Mouse (Mus musculus): Measurements from ENCODE around the gene Tnfrsf1b. TPM values are rescaled to one million over a fixed set of nuclear protein-coding genes. Genes with fewer than 3 reads are reported as not detected.

Tnfrsf1b gene
- total and polyA plus RNA-seq, 3 experiments: 11.4 to 21.6 (median 14.9) TPM

DNA sequence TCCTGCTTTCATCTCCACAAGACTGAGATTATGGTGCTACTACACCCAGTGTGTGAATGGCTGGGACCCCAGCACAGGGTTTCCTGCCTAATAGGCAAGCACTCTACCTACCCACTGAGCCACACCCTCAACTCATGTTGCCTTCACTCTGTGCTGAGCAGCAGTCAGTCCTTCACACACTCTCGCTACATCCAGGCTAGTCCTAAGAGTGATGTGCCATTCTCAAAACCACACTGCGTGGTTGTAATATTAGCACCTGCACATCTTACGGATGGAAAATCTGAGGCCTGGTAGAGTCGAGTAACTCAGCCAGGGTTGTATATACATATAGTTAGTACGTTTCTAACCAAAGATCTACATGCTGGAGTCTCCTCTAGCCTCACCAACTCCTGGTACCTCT, 28.2 kb upstream of the Tnfrsf1b start:
- in situ Hi-C loops (cut with MboI; ENCODE audit: low pct_ligation_motif_present, low pct_unique_long_range_greater_than_20kb, low sequenced_read_pairs) (loop anchor here (25.0 kb wide), 1 partner anchor 388 kb away; the partner anchor contains the start of gene Dhrs3), dilution Hi-C loops (cut with MboI; ENCODE audit: extremely low pct_ligation_motif_present, extremely low pct_unique_long_range_greater_than_20kb, low sequenced_read_pairs) (no loop called here)
- H3K27ac ChIP-seq (ENCODE audit: insufficient read depth, low read depth): no peak overlapping the region
- TF ChIP-seq EP300 (IDR thresholded peaks at IDR 0.05; ENCODE audit: low read length) (no peak), SIN3A (IDR thresholded peaks at IDR 0.05; ENCODE audit: low read length) (no peak), SMC3 (IDR thresholded peaks at IDR 0.05; ENCODE audit: low read depth, low read length) (no peak), POLR2AphosphoS2 (IDR thresholded peaks at IDR 0.05; ENCODE audit: low read depth, low read length) (no peak), E2F4 (IDR thresholded peaks at IDR 0.05; ENCODE audit: insufficient replicate concordance, low read depth, low read length) (no peak), NELFE (IDR thresholded peaks at IDR 0.05; ENCODE audit: low read depth, low read length) (no peak), MYC (IDR thresholded peaks at IDR 0.05; ENCODE audit: low read depth, low read length) (no peak), MAX (IDR thresholded peaks at IDR 0.05; ENCODE audit: low read length) (no peak), NRF1 (IDR thresholded peaks at IDR 0.05; ENCODE audit: low read depth, low read length) (no peak)
- peaks cover 6 to 33% of the 10 kb centered on the region in 2 experiments; a peak in 3 of 4 replicates for H3K4me1 ChIP-seq (ENCODE audit: control insufficient read depth in 1 of 2, insufficient read depth in 2 of 2)
- peaks cover 2% of the 10 kb centered on the region for H3K9me3 ChIP-seq (replicated peaks; ENCODE audit: low read length)
- no peak overlapping the region for H3K4me2 ChIP-seq (ENCODE audit: insufficient read depth, low read depth, poor library complexity, severe bottlenecking)
- H3K27me3 ChIP-seq (replicated peaks): no peaks in the 10 kb centered on the region
- peak; percentile 20 for DNase-seq (ENCODE audit: extremely low read depth)
- no peak overlapping the region for H3K9ac ChIP-seq (ENCODE audit: insufficient read depth, low read depth)
- peaks cover 3 to 30% of the 10 kb centered on the region in 2 experiments for H3K36me3 ChIP-seq (replicated peaks in 1 of 2; ENCODE audit: control insufficient read depth in 1 of 2, insufficient read depth in 1 of 2, low read length in 1 of 2)
- no peak overlapping the region for H3K4me3 ChIP-seq (replicated peaks in 1 of 3; ENCODE audit: low read depth in 2 of 3, low read length in 2 of 3, poor library complexity in 1 of 3)
- H3K79me2 ChIP-seq (replicated peaks; ENCODE audit: control insufficient read depth, extremely low read depth, insufficient read depth, poor library complexity, severe bottlenecking): no peaks in the 10 kb centered on the region

DNA sequence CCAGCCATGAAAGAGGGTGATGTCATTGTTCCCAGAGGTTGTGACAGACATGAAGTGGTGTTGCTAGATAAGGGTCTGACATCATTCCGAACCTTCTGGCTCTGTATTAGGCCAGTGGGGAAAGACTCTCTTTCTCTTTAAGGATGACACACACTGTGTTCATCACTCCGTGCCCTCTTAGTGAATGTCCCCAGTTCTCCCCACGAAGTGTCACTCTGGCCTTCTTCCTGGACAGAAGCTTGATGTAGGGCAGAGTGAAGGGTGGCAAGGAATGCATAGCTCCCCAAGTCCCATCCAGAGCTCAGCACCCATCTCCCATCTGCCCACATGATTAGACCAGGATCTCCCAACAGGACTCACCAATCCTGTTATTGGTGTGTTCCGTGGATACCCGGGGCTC, 27.3 kb upstream of the Tnfrsf1b start:
- Histone ChIP-seq H3K9me3 (replicated peaks; ENCODE audit: low read length) (no peaks in the 10 kb centered on the region), H3K79me2 (replicated peaks; ENCODE audit: control insufficient read depth, extremely low read depth, insufficient read depth, poor library complexity, severe bottlenecking) (no peaks in the 10 kb centered on the region), H3K36me3 (replicated peaks in 1 of 2; ENCODE audit: control insufficient read depth in 1 of 2, insufficient read depth in 1 of 2, low read length in 1 of 2) (peaks cover 3 to 37% of the 10 kb centered on the region in 2 experiments), H3K4me1 (ENCODE audit: control insufficient read depth in 1 of 2, insufficient read depth in 2 of 2) (peaks cover 6 to 33% of the 10 kb centered on the region in 2 experiments; a peak in 3 of 4 replicates), H3K4me2 (ENCODE audit: insufficient read depth, low read depth, poor library complexity, severe bottlenecking) (no peak overlapping the region), H3K9ac (ENCODE audit: insufficient read depth, low read depth) (no peak overlapping the region), H3K27ac (ENCODE audit: insufficient read depth, low read depth) (no peak overlapping the region), H3K4me3 (replicated peaks in 1 of 3; ENCODE audit: low read depth in 2 of 3, low read length in 2 of 3, poor library complexity in 1 of 3) (no peak overlapping the region), H3K27me3 (replicated peaks) (no peaks in the 10 kb centered on the region)
- no peak for TF ChIP-seq USF2 (conservative IDR thresholded peaks at IDR 0.05; ENCODE audit: low read depth, low read length)
- dilution Hi-C loops (cut with MboI; ENCODE audit: extremely low pct_ligation_motif_present, extremely low pct_unique_long_range_greater_than_20kb, low sequenced_read_pairs) (no loop called here), in situ Hi-C loops (cut with MboI; ENCODE audit: low pct_ligation_motif_present, low pct_unique_long_range_greater_than_20kb, low sequenced_read_pairs) (no loop called here)
- no peak for DNase-seq (ENCODE audit: extremely low read depth)

DNA sequence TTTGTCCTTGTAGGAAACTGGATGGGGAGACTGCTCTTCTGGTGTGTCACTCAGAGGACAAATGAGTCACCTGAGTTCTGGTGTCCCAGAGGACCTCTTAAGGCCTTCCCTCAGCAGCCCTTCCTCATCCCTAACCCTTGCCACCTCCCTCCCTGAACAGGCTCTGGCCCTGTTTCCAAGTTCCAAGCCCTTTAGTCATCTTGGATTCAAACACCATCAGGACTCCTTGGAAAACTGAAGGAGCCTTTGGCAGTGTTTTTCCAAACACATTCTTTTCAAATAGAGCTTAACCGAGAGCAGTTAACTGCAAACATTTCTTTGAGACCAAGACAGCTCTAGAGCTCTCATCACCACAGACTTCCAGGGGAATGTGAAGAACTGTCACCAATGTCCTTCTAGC, 26.1 kb upstream of the Tnfrsf1b start:
- H3K27ac ChIP-seq (ENCODE audit: insufficient read depth, low read depth): no peak overlapping the region
- H3K9me3 ChIP-seq (replicated peaks; ENCODE audit: low read length): no peaks in the 10 kb centered on the region
- no peak for DNase-seq (ENCODE audit: extremely low read depth)
- H3K4me3 ChIP-seq (replicated peaks in 1 of 3; ENCODE audit: low read depth in 2 of 3, low read length in 2 of 3, poor library complexity in 1 of 3): no peak overlapping the region
- H3K79me2 ChIP-seq (replicated peaks; ENCODE audit: control insufficient read depth, extremely low read depth, insufficient read depth, poor library complexity, severe bottlenecking): no peaks in the 10 kb centered on the region
- H3K36me3 ChIP-seq (replicated peaks in 1 of 2; ENCODE audit: control insufficient read depth in 1 of 2, insufficient read depth in 1 of 2, low read length in 1 of 2): peaks cover 14 to 49% of the 10 kb centered on the region in 2 experiments
- dilution Hi-C loops (cut with MboI; ENCODE audit: extremely low pct_ligation_motif_present, extremely low pct_unique_long_range_greater_than_20kb, low sequenced_read_pairs): no loop called here
- H3K27me3 ChIP-seq (replicated peaks): no peaks in the 10 kb centered on the region
- no peak overlapping the region for H3K9ac ChIP-seq (ENCODE audit: insufficient read depth, low read depth)
- in situ Hi-C loops (cut with MboI; ENCODE audit: low pct_ligation_motif_present, low pct_unique_long_range_greater_than_20kb, low sequenced_read_pairs): no loop called here
- TF ChIP-seq POLR2A (IDR thresholded peaks at IDR 0.05; ENCODE audit: low read depth, low read length) (no peak), MAX (IDR thresholded peaks at IDR 0.05; ENCODE audit: low read length) (no peak), EP300 (IDR thresholded peaks at IDR 0.05; ENCODE audit: low read length) (no peak), CHD2 (IDR thresholded peaks at IDR 0.05; ENCODE audit: low read length) (no peak), E2F4 (IDR thresholded peaks at IDR 0.05; ENCODE audit: insufficient replicate concordance, low read depth, low read length) (no peak), JUND (conservative IDR thresholded peaks at IDR 0.05; ENCODE audit: low read depth, low read length) (no peak), MAZ (IDR thresholded peaks at IDR 0.05; ENCODE audit: low read depth, low read length) (no peak), POLR2AphosphoS2 (IDR thresholded peaks at IDR 0.05; ENCODE audit: low read depth, low read length) (no peak), USF2 (conservative IDR thresholded peaks at IDR 0.05; ENCODE audit: low read depth, low read length) (no peak), ELF1 (IDR thresholded peaks at IDR 0.05; ENCODE audit: low read depth, low read length) (no peak), SIN3A (IDR thresholded peaks at IDR 0.05; ENCODE audit: low read length) (no peak), PAX5 (IDR thresholded peaks at IDR 0.05; ENCODE audit: low read length) (no peak), RAD21 (IDR thresholded peaks at IDR 0.05; ENCODE audit: low read depth, low read length) (no peak), IRF4 (IDR thresholded peaks at IDR 0.05; ENCODE audit: low read depth, low read length) (no peak), HCFC1 (IDR thresholded peaks at IDR 0.05; ENCODE audit: low read depth, low read length) (no peak), NRF1 (IDR thresholded peaks at IDR 0.05; ENCODE audit: low read depth, low read length) (no peak), CHD1 (IDR thresholded peaks at IDR 0.05; ENCODE audit: low read depth, low read length) (no peak), MEF2A (IDR thresholded peaks at IDR 0.05; ENCODE audit: borderline replicate concordance, low read depth, low read length) (no peak), MXI1 (IDR thresholded peaks at IDR 0.05; ENCODE audit: low read depth, low read length) (no peak)
- peaks cover 6 to 30% of the 10 kb centered on the region in 2 experiments; a peak in 3 of 4 replicates for H3K4me1 ChIP-seq (ENCODE audit: control insufficient read depth in 1 of 2, insufficient read depth in 2 of 2)
- H3K4me2 ChIP-seq (ENCODE audit: insufficient read depth, low read depth, poor library complexity, severe bottlenecking): no peak overlapping the region
